Mouse (Mus musculus): ENCODE results near the gene Krt1. TPM values are rescaled to one million over a fixed set of nuclear protein-coding genes. Genes with fewer than 3 reads are reported as not detected.

The Krt1 gene
- 30.3 and 54.6 TPM in 2 replicates for polyA plus RNA-seq (2015; fragmentation: Nextera tagmentation; extraction: Ambion mirVana)

GRCm38 (mm10) chr15:101850694-101851093, at the start of gene Krt1:
Krt1 (minus strand) TSS chr15:101850794.
- Histone ChIP-seq H3K4me3 (no peak within 1 kb of the TSS), H3K27ac (no peak within 1 kb of the TSS), H3K4me2 (no peak within 1 kb of the TSS), H3K4me1 (peaks cover 25% of the 10 kb centered on the region), H3K9me3 (no peaks in the 10 kb centered on the region), H3K27me3 (peaks cover 39% of the 10 kb centered on the region), H3K36me3 (no peaks in the 10 kb centered on the region), H3K9ac (no peak within 1 kb of the TSS)
- 71% methylated on average over 6 of the region's 6 CpGs for WGBS
- no peak for ATAC-seq (ENCODE audit: insufficient number of reproducible peaks, insufficient read depth, low FRiP score, low TSS enrichment, low read depth)

GRCm38 (mm10) chr15:101895216-101895615, 44.6 kb upstream of the Krt1 start:
- WGBS = 90% methylated on average over 4 of the region's 4 CpGs

GRCm38 (mm10) chr15:101892820-101893219, 42.2 kb upstream of the Krt1 start, which contains the start of gene Krt76:
Krt76 (minus strand) TSS chr15:101892920.
- peaks cover 5% of the 10 kb centered on the region; the same call in 1 of the 2 replicates for H3K27me3 ChIP-seq
- no peak within 1 kb of the TSS for H3K9ac ChIP-seq
- H3K4me3 ChIP-seq = no peak within 1 kb of the TSS
- H3K9me3 ChIP-seq = no peaks in the 10 kb centered on the region
- no peaks in the 10 kb centered on the region for H3K36me3 ChIP-seq
- no peak within 1 kb of the TSS for H3K27ac ChIP-seq
- no peaks in the 10 kb centered on the region for H3K4me1 ChIP-seq
- no peak for ATAC-seq (ENCODE audit: insufficient number of reproducible peaks, insufficient read depth, low FRiP score, low TSS enrichment, low read depth)
- H3K4me2 ChIP-seq = no peak within 1 kb of the TSS
- WGBS = 52% methylated on average over 4 of the region's 4 CpGs

More at GRCm38 (mm10) chr15:101895216-101895615, 44.6 kb upstream of the Krt1 start:
- Histone ChIP-seq H3K9me3 (no peaks in the 10 kb centered on the region), H3K4me1 (no peaks in the 10 kb centered on the region), H3K27ac (no peak overlapping the region), H3K27me3 (no peaks in the 10 kb centered on the region), H3K4me2 (no peak overlapping the region), H3K36me3 (no peaks in the 10 kb centered on the region), H3K4me3 (no peak overlapping the region), H3K9ac (no peak overlapping the region)
- no peak for ATAC-seq (ENCODE audit: insufficient number of reproducible peaks, insufficient read depth, low FRiP score, low TSS enrichment, low read depth)

GRCm38 (mm10) chr15:101879776-101880175, 29.2 kb upstream of the Krt1 start:
- Histone ChIP-seq H3K4me2 (no peak overlapping the region), H3K9ac (no peak overlapping the region), H3K9me3 (no peaks in the 10 kb centered on the region), H3K4me1 (no peaks in the 10 kb centered on the region), H3K36me3 (no peaks in the 10 kb centered on the region), H3K27ac (no peak overlapping the region), H3K27me3 (peaks cover 8% of the 10 kb centered on the region; the same call in 1 of the 2 replicates), H3K4me3 (no peak overlapping the region)
- WGBS = 16% methylated on average over 11 of the region's 11 CpGs
- no peak for ATAC-seq (ENCODE audit: insufficient number of reproducible peaks, insufficient read depth, low FRiP score, low TSS enrichment, low read depth)

- H3K4me2 ChIP-seq = no peak overlapping the region
- no peaks in the 10 kb centered on the region for H3K4me1 ChIP-seq
- no peak overlapping the region for H3K27ac ChIP-seq
- H3K9ac ChIP-seq = no peak overlapping the region
- H3K4me3 ChIP-seq = no peak overlapping the region
- WGBS = 57% methylated on average over 2 of the region's 2 CpGs
- 0 out of 2 replicates have a peak, but pooled peaks cover 3% of the 10 kb centered on the region for H3K27me3 ChIP-seq
- no peaks in the 10 kb centered on the region for H3K9me3 ChIP-seq
- H3K36me3 ChIP-seq = no peaks in the 10 kb centered on the region
- no peak for ATAC-seq (ENCODE audit: insufficient number of reproducible peaks, insufficient read depth, low FRiP score, low TSS enrichment, low read depth)
These were observed 27.4 kb upstream of the Krt1 start for GRCm38 (mm10) chr15:101878041-101878440.

GRCm38 (mm10) chr15:101874383-101874782, 23.8 kb upstream of the Krt1 start:
- Histone ChIP-seq H3K4me3 (no peak overlapping the region), H3K27ac (no peak overlapping the region)

GRCm38 (mm10) chr15:101873231-101873630, 22.6 kb upstream of the Krt1 start:
- Histone ChIP-seq H3K36me3 (no peaks in the 10 kb centered on the region), H3K9ac (no peak overlapping the region), H3K4me3 (no peak overlapping the region), H3K27me3 (peaks cover 16% of the 10 kb centered on the region; the same call in 1 of the 2 replicates), H3K27ac (no peak overlapping the region), H3K9me3 (no peaks in the 10 kb centered on the region), H3K4me2 (no peak overlapping the region), H3K4me1 (no peaks in the 10 kb centered on the region)
- no peak for ATAC-seq (ENCODE audit: insufficient number of reproducible peaks, insufficient read depth, low FRiP score, low TSS enrichment, low read depth)
- 58% methylated on average over 4 of the region's 4 CpGs for WGBS

More at GRCm38 (mm10) chr15:101874383-101874782, 23.8 kb upstream of the Krt1 start:
- no peaks in the 10 kb centered on the region for H3K9me3 ChIP-seq
- no peaks in the 10 kb centered on the region for H3K36me3 ChIP-seq
- no peak overlapping the region for H3K4me2 ChIP-seq
- 75% methylated on average over 1 of the region's 1 CpGs for WGBS
- no peak for ATAC-seq (ENCODE audit: insufficient number of reproducible peaks, insufficient read depth, low FRiP score, low TSS enrichment, low read depth)
- no peaks in the 10 kb centered on the region for H3K4me1 ChIP-seq
- peaks cover 13% of the 10 kb centered on the region; the same call in 1 of the 2 replicates for H3K27me3 ChIP-seq
- no peak overlapping the region for H3K9ac ChIP-seq

GRCm38 (mm10) chr15:101869431-101869830, 18.8 kb upstream of the Krt1 start, which contains the start of gene Krt77:
Krt77 (minus strand) TSS chr15:101869705.
- no peak within 1 kb of the TSS for H3K4me2 ChIP-seq
- no peak within 1 kb of the TSS for H3K4me3 ChIP-seq
- H3K27me3 ChIP-seq = peaks cover 20% of the 10 kb centered on the region; the same call in 1 of the 2 replicates
- no peaks in the 10 kb centered on the region for H3K4me1 ChIP-seq
- no peak within 1 kb of the TSS for H3K9ac ChIP-seq
- ATAC-seq (ENCODE audit: insufficient number of reproducible peaks, insufficient read depth, low FRiP score, low TSS enrichment, low read depth) = no peak
- no peaks in the 10 kb centered on the region for H3K9me3 ChIP-seq
- 37% methylated on average over 6 of the region's 6 CpGs for WGBS
- H3K36me3 ChIP-seq = no peaks in the 10 kb centered on the region
- H3K27ac ChIP-seq = no peak within 1 kb of the TSS

- no peak overlapping the region for H3K9ac ChIP-seq
- peaks cover 30% of the 10 kb centered on the region for H3K27me3 ChIP-seq
- no peak for ATAC-seq (ENCODE audit: insufficient number of reproducible peaks, insufficient read depth, low FRiP score, low TSS enrichment, low read depth)
- H3K9me3 ChIP-seq = no peaks in the 10 kb centered on the region
- no peak overlapping the region for H3K4me2 ChIP-seq
- H3K36me3 ChIP-seq = no peaks in the 10 kb centered on the region
- no peaks in the 10 kb centered on the region for H3K4me1 ChIP-seq
- H3K4me3 ChIP-seq = no peak overlapping the region
- 80% methylated on average over 7 of the region's 7 CpGs for WGBS
- no peak overlapping the region for H3K27ac ChIP-seq
These were observed 16.2 kb upstream of the Krt1 start for GRCm38 (mm10) chr15:101866754-101867153.

GRCm38 (mm10) chr15:101860421-101861130, 10.0 kb upstream of the Krt1 start:
- peak overlapping the region; percentile 84 for H3K4me2 ChIP-seq
- H3K4me1 ChIP-seq = peaks cover 19% of the 10 kb centered on the region
- no peak overlapping the region for H3K4me3 ChIP-seq
- peaks cover 71% of the 10 kb centered on the region for H3K27me3 ChIP-seq
- no peaks in the 10 kb centered on the region for H3K9me3 ChIP-seq
- H3K36me3 ChIP-seq = no peaks in the 10 kb centered on the region
- no peak overlapping the region for H3K27ac ChIP-seq
- H3K9ac ChIP-seq = no peak overlapping the region; the same call in 1 of the 2 replicates
- 60% methylated on average over 13 of the region's 13 CpGs for WGBS
- no peak for ATAC-seq (ENCODE audit: insufficient number of reproducible peaks, insufficient read depth, low FRiP score, low TSS enrichment, low read depth)

GRCm38 (mm10) chr15:101859735-101860170, 9.2 kb upstream of the Krt1 start:
- Histone ChIP-seq H3K4me3 (peak overlapping the region; percentile 48), H3K9me3 (no peaks in the 10 kb centered on the region), H3K36me3 (no peaks in the 10 kb centered on the region), H3K9ac (peak overlapping the region; percentile 66), H3K4me2 (peak overlapping the region; percentile 84), H3K27me3 (peaks cover 79% of the 10 kb centered on the region), H3K27ac (no peak overlapping the region), H3K4me1 (peaks cover 27% of the 10 kb centered on the region)
- 1% methylated on average over 31 of the region's 33 CpGs for WGBS
- no peak for ATAC-seq (ENCODE audit: insufficient number of reproducible peaks, insufficient read depth, low FRiP score, low TSS enrichment, low read depth)

All from embryonic facial prominence, embryonic 13.5 days (tissue).